Mouse (Mus musculus) testis, postnatal 14 days (tissue): ENCODE measurements around the gene Gm14305.
A peak's percentile ranks its signal among the peaks of the same experiment; 100 is the strongest.
"Not testable (repeated sequence)": the region's sequence is repeated elsewhere in the genome, so short reads cannot be mapped to it uniquely, and the experiment has no call there.

ENCODE experiments used
- DNase-seq: peaks from one replicate; pipeline ENCODE4 v3.0.0; 2021; ENCODE audit warnings: low spot score

The Gm14305 gene

DNA sequence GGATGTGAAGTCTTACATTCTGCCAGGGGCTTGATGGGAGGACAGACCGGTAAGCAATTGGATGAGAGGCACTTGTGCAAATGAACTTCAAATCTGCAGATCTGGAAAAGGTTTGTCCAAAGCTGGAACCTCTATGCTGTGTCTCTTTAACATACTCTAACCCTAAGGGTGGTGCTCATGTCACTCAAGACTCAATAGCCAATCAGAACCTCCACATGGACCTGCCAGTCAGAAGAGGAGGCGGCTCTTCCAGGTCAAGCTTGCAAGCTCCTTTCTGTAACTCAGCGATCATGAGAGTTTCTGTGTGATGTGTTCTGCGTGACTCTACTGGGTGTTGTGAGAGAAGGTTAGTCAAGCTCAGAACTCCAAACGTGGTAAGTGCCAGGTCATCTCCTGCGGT, at the start of gene Gm14305:
Gene Gm14305, plus strand, starts transcription at position 278 of the 400 bp plus-strand sequence.
- peak; percentile 2 for DNase-seq

- DNase-seq = not testable (repeated sequence)
Observed at GRCm38 (mm10) chr2:176670222-176670621, 37.9 kb upstream of the Gm14305 start, which contains the start of gene Zfp973. Gene Zfp973, plus strand, starts transcription at chr2:176670522.
